Mouse (Mus musculus) B cell, adult 67 days (primary cell): ENCODE results near the gene Glra3. TPM values are rescaled to one million over a fixed set of nuclear protein-coding genes. Genes with fewer than 3 reads are reported as not detected.

Experiments
- total RNA-seq, 2 experiments: library from RNA; stranded (reverse); gene quantifications; 4 replicates each; pipeline ENCODE4 v1.2.4; 2023

Gene Glra3
- total RNA-seq: not detected

GRCm38 (mm10) chr8:55939870-55940525 lies at the start of gene Glra3:
Gene Glra3 (plus strand): TSS chr8:55940460.

DNA sequence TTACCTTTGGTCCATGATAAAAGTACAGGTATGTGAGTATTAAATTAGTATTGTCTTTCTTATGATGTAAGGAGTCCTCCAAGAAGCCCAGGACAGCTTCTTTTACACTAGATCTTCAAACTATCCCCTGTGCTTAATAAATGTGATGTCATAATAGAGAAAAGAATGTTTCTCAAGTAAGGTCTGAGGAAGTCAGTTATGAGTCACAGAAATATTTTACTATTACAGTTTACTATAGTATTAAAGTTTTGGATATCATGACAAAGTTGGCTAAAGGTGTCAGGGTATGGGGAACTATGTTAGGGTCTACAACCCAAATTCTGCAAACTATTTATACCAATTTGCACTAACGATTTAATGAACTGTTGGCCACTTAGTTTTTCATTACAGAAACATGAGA lies 33.4 kb upstream of the Glra3 start, which contains the start of gene Adam29:
TSS of gene Adam29 (minus strand) at position 101 of the 400 bp plus-strand sequence.

Other genes starting within 250 kb of the Glra3 start
- gene Adam29, start 33.5 kb upstream of the Glra3 start, total RNA-seq: not detected